Mouse (Mus musculus): Measurements from ENCODE around the gene Josd1. TPM values are rescaled to one million over a fixed set of nuclear protein-coding genes. Genes with fewer than 3 reads are reported as not detected.

The Josd1 gene
- polyA plus RNA-seq, 1 experiment = 37.0 TPM

- peaks cover 27% of the 10 kb centered on the region for H3K79me3 ChIP-seq (ENCODE audit: low read depth)
- peaks cover 45% of the 10 kb centered on the region for H3K36me3 ChIP-seq (ENCODE audit: control insufficient read depth, insufficient read depth)
- no peaks in the 10 kb centered on the region for H3K27me3 ChIP-seq (ENCODE audit: control insufficient read depth, insufficient read depth, insufficient read length)
- TF ChIP-seq CTCF (IDR thresholded peaks at IDR 0.05; ENCODE audit: control insufficient read depth, insufficient read depth, insufficient read length) (peak; percentile 74), FOSL1 (IDR thresholded peaks at IDR 0.05; ENCODE audit: insufficient read depth, low read length, poor library complexity, severe bottlenecking) (no peak), MYOG (IDR thresholded peaks at IDR 0.05; ENCODE audit: control insufficient read depth, extremely low read depth, insufficient read length) (no peak), MAX (IDR thresholded peaks at IDR 0.05) (peak; percentile 76)
- peak within 1 kb of the TSS; percentile 100 for H3K4me3 ChIP-seq (ENCODE audit: insufficient read depth, poor library complexity, severe bottlenecking)
- peaks cover 39% of the 10 kb centered on the region for H3K79me2 ChIP-seq (ENCODE audit: control insufficient read depth, insufficient read depth)
- peak within 1 kb of the TSS; percentile 89 for H3ac ChIP-seq (ENCODE audit: control insufficient read depth, insufficient read length, low read depth)
Observed at GRCm38 (mm10) chr15:79670249-79670971, 17.3 kb downstream of the Josd1 start, which contains the start of gene Tomm22. Gene Tomm22 (plus strand): TSS chr15:79670861.

- peaks cover 33% of the 10 kb centered on the region for H3K36me3 ChIP-seq (ENCODE audit: control insufficient read depth, insufficient read depth)
- TF ChIP-seq USF1 (IDR thresholded peaks at IDR 0.05; ENCODE audit: low read depth) (no peak), MYOD1 (IDR thresholded peaks at IDR 0.05; ENCODE audit: control insufficient read depth, insufficient read length, low read depth) (no peak), CTCF (IDR thresholded peaks at IDR 0.05; ENCODE audit: control insufficient read depth, insufficient read depth, insufficient read length) (no peak), FOSL1 (IDR thresholded peaks at IDR 0.05; ENCODE audit: insufficient read depth, low read length, poor library complexity, severe bottlenecking) (no peak), CEBPB (IDR thresholded peaks at IDR 0.05; ENCODE audit: low read depth) (no peak), MYOG (IDR thresholded peaks at IDR 0.05; ENCODE audit: control insufficient read depth, extremely low read depth, insufficient read length) (no peak), MAX (IDR thresholded peaks at IDR 0.05) (no peak)
- peaks cover 39% of the 10 kb centered on the region for H3K79me2 ChIP-seq (ENCODE audit: control insufficient read depth, insufficient read depth)
- no peaks in the 10 kb centered on the region for H3K27me3 ChIP-seq (ENCODE audit: control insufficient read depth, insufficient read depth, insufficient read length)
- peaks cover 27% of the 10 kb centered on the region for H3K79me3 ChIP-seq (ENCODE audit: low read depth)
- no peak overlapping the region for H3K4me3 ChIP-seq (ENCODE audit: insufficient read depth, poor library complexity, severe bottlenecking)
- no peak overlapping the region for H3ac ChIP-seq (ENCODE audit: control insufficient read depth, insufficient read length, low read depth)
Observed at GRCm38 (mm10) chr15:79669195-79669594, 18.5 kb downstream of the Josd1 start.

GRCm38 (mm10) chr15:79664666-79665065 lies 23.1 kb downstream of the Josd1 start:
- peaks cover 16% of the 10 kb centered on the region for H3K36me3 ChIP-seq (ENCODE audit: control insufficient read depth, insufficient read depth)

GRCm38 (mm10) chr15:79661852-79662251 lies 25.9 kb downstream of the Josd1 start:
- Histone ChIP-seq H3K4me3 (ENCODE audit: insufficient read depth, poor library complexity, severe bottlenecking) (no peak overlapping the region), H3K36me3 (ENCODE audit: control insufficient read depth, insufficient read depth) (peaks cover 15% of the 10 kb centered on the region), H3ac (ENCODE audit: control insufficient read depth, insufficient read length, low read depth) (no peak overlapping the region), H3K79me2 (ENCODE audit: control insufficient read depth, insufficient read depth) (no peaks in the 10 kb centered on the region), H3K27me3 (ENCODE audit: control insufficient read depth, insufficient read depth, insufficient read length) (no peaks in the 10 kb centered on the region), H3K79me3 (ENCODE audit: low read depth) (no peaks in the 10 kb centered on the region)
- no peak for TF ChIP-seq MAX (IDR thresholded peaks at IDR 0.05)
- no peak for TF ChIP-seq CTCF (IDR thresholded peaks at IDR 0.05; ENCODE audit: control insufficient read depth, insufficient read depth, insufficient read length)
- no peak for TF ChIP-seq MYOG (IDR thresholded peaks at IDR 0.05; ENCODE audit: control insufficient read depth, extremely low read depth, insufficient read length)
- no peak for TF ChIP-seq FOSL1 (IDR thresholded peaks at IDR 0.05; ENCODE audit: insufficient read depth, low read length, poor library complexity, severe bottlenecking)
- no peak for TF ChIP-seq MYOD1 (IDR thresholded peaks at IDR 0.05; ENCODE audit: control insufficient read depth, insufficient read length, low read depth)
- TF ChIP-seq CEBPB (IDR thresholded peaks at IDR 0.05; ENCODE audit: low read depth) = no peak
- TF ChIP-seq USF1 (IDR thresholded peaks at IDR 0.05; ENCODE audit: low read depth) = no peak

More at GRCm38 (mm10) chr15:79664666-79665065, 23.1 kb downstream of the Josd1 start:
- Histone ChIP-seq H3ac (ENCODE audit: control insufficient read depth, insufficient read length, low read depth) (no peak overlapping the region), H3K79me2 (ENCODE audit: control insufficient read depth, insufficient read depth) (no peaks in the 10 kb centered on the region), H3K79me3 (ENCODE audit: low read depth) (no peaks in the 10 kb centered on the region), H3K27me3 (ENCODE audit: control insufficient read depth, insufficient read depth, insufficient read length) (no peaks in the 10 kb centered on the region), H3K4me3 (ENCODE audit: insufficient read depth, poor library complexity, severe bottlenecking) (no peak overlapping the region)
- TF ChIP-seq MYOD1 (IDR thresholded peaks at IDR 0.05; ENCODE audit: control insufficient read depth, insufficient read length, low read depth) = no peak
- TF ChIP-seq FOSL1 (IDR thresholded peaks at IDR 0.05; ENCODE audit: insufficient read depth, low read length, poor library complexity, severe bottlenecking) = no peak
- no peak for TF ChIP-seq CEBPB (IDR thresholded peaks at IDR 0.05; ENCODE audit: low read depth)
- no peak for TF ChIP-seq MAX (IDR thresholded peaks at IDR 0.05)
- TF ChIP-seq USF1 (IDR thresholded peaks at IDR 0.05; ENCODE audit: low read depth) = no peak
- no peak for TF ChIP-seq MYOG (IDR thresholded peaks at IDR 0.05; ENCODE audit: control insufficient read depth, extremely low read depth, insufficient read length)
- no peak for TF ChIP-seq CTCF (IDR thresholded peaks at IDR 0.05; ENCODE audit: control insufficient read depth, insufficient read depth, insufficient read length)

GRCm38 (mm10) chr15:79658531-79659375 lies 29.0 kb downstream of the Josd1 start, which contains the start of the genes Fam227a and Cby1:
Gene Fam227a (minus strand): TSS chr15:79658956.
Gene Cby1 (plus strand): TSS chr15:79659199.
- no peak for TF ChIP-seq MYOD1 (IDR thresholded peaks at IDR 0.05; ENCODE audit: control insufficient read depth, insufficient read length, low read depth)
- no peak for TF ChIP-seq MYOG (IDR thresholded peaks at IDR 0.05; ENCODE audit: control insufficient read depth, extremely low read depth, insufficient read length)
- TF ChIP-seq MAX (IDR thresholded peaks at IDR 0.05) = no peak
- TF ChIP-seq FOSL1 (IDR thresholded peaks at IDR 0.05; ENCODE audit: insufficient read depth, low read length, poor library complexity, severe bottlenecking) = no peak
- no peak for TF ChIP-seq CTCF (IDR thresholded peaks at IDR 0.05; ENCODE audit: control insufficient read depth, insufficient read depth, insufficient read length)
- TF ChIP-seq CEBPB (IDR thresholded peaks at IDR 0.05; ENCODE audit: low read depth) = no peak
- no peak for TF ChIP-seq USF1 (IDR thresholded peaks at IDR 0.05; ENCODE audit: low read depth)
- Histone ChIP-seq H3K36me3 (ENCODE audit: control insufficient read depth, insufficient read depth) (peaks cover 7% of the 10 kb centered on the region), H3K27me3 (ENCODE audit: control insufficient read depth, insufficient read depth, insufficient read length) (no peaks in the 10 kb centered on the region), H3K79me2 (ENCODE audit: control insufficient read depth, insufficient read depth) (no peaks in the 10 kb centered on the region), H3K4me3 (ENCODE audit: insufficient read depth, poor library complexity, severe bottlenecking) (peak within 1 kb of the TSS; percentile 68), H3K79me3 (ENCODE audit: low read depth) (no peaks in the 10 kb centered on the region), H3ac (ENCODE audit: control insufficient read depth, insufficient read length, low read depth) (peak within 1 kb of the TSS; percentile 83)
